Mouse (Mus musculus): ENCODE measurements around the gene 2610001J05Rik. TPM values are rescaled to one million over a fixed set of nuclear protein-coding genes. Genes with fewer than 3 reads are reported as not detected.
A peak's percentile ranks its signal among the peaks of the same experiment; 100 is the strongest.

2610001J05Rik gene
- polyA plus RNA-seq (2012; ENCODE audit: insufficient read depth, insufficient read length, missing spikeins): 152 and 158 TPM in 2 replicates

GRCm38 (mm10) chr6:13870919-13871624 lies at the start of gene 2610001J05Rik:
2610001J05Rik (minus strand) TSS chr6:13871518.
- TF ChIP-seq POLR2A (IDR thresholded peaks at IDR 0.05; ENCODE audit: borderline replicate concordance, low read depth, low read length): no peak
- TF ChIP-seq CTCF (IDR thresholded peaks at IDR 0.05; ENCODE audit: low read depth, low read length): no peak
- peak within 1 kb of the TSS; percentile 94 for H3K4me3 ChIP-seq (ENCODE audit: insufficient read depth, low read length)
- peaks cover 8% of the 10 kb centered on the region for H3K4me1 ChIP-seq (ENCODE audit: control insufficient read depth, insufficient read depth, low read length)
- H3K27ac ChIP-seq (ENCODE audit: insufficient read depth, low read depth, low read length): peak within 1 kb of the TSS; percentile 97

- Histone ChIP-seq H3K4me3 (ENCODE audit: insufficient read depth, low read length) (no peak overlapping the region), H3K27ac (ENCODE audit: insufficient read depth, low read depth, low read length) (no peak overlapping the region), H3K4me1 (ENCODE audit: control insufficient read depth, insufficient read depth, low read length) (no peaks in the 10 kb centered on the region)
- no peak for TF ChIP-seq CTCF (IDR thresholded peaks at IDR 0.05; ENCODE audit: low read depth, low read length)
- no peak for TF ChIP-seq POLR2A (IDR thresholded peaks at IDR 0.05; ENCODE audit: borderline replicate concordance, low read depth, low read length)
These were observed 38.6 kb upstream of the 2610001J05Rik start for GRCm38 (mm10) chr6:13909762-13910537.

- Histone ChIP-seq H3K4me3 (ENCODE audit: insufficient read depth, low read length) (no peak overlapping the region), H3K27ac (ENCODE audit: insufficient read depth, low read depth, low read length) (no peak overlapping the region), H3K4me1 (ENCODE audit: control insufficient read depth, insufficient read depth, low read length) (no peaks in the 10 kb centered on the region)
- TF ChIP-seq CTCF (IDR thresholded peaks at IDR 0.05; ENCODE audit: low read depth, low read length) (no peak), POLR2A (IDR thresholded peaks at IDR 0.05; ENCODE audit: borderline replicate concordance, low read depth, low read length) (no peak)
These were observed 31.8 kb upstream of the 2610001J05Rik start for GRCm38 (mm10) chr6:13902941-13903627.

GRCm38 (mm10) chr6:13884877-13885592 lies 13.7 kb upstream of the 2610001J05Rik start:
- Histone ChIP-seq H3K4me1 (ENCODE audit: control insufficient read depth, insufficient read depth, low read length) (no peaks in the 10 kb centered on the region), H3K4me3 (ENCODE audit: insufficient read depth, low read length) (no peak overlapping the region), H3K27ac (ENCODE audit: insufficient read depth, low read depth, low read length) (no peak overlapping the region)
- no peak for TF ChIP-seq CTCF (IDR thresholded peaks at IDR 0.05; ENCODE audit: low read depth, low read length)

- Histone ChIP-seq H3K4me1 (ENCODE audit: control insufficient read depth, insufficient read depth, low read length) (peaks cover 5% of the 10 kb centered on the region; the same call in 1 of the 2 replicates), H3K27ac (ENCODE audit: insufficient read depth, low read depth, low read length) (no peak overlapping the region), H3K4me3 (ENCODE audit: insufficient read depth, low read length) (no peak overlapping the region)
- TF ChIP-seq CTCF (IDR thresholded peaks at IDR 0.05; ENCODE audit: low read depth, low read length): no peak
- TF ChIP-seq POLR2A (IDR thresholded peaks at IDR 0.05; ENCODE audit: borderline replicate concordance, low read depth, low read length): no peak
These were observed 11.6 kb upstream of the 2610001J05Rik start for GRCm38 (mm10) chr6:13882919-13883318.

- TF ChIP-seq POLR2A (IDR thresholded peaks at IDR 0.05; ENCODE audit: borderline replicate concordance, low read depth, low read length): no peak
- no peak for TF ChIP-seq CTCF (IDR thresholded peaks at IDR 0.05; ENCODE audit: low read depth, low read length)
- peak overlapping the region; percentile 19; the same call in 1 of the 2 replicates for H3K27ac ChIP-seq (ENCODE audit: insufficient read depth, low read depth, low read length)
- H3K4me1 ChIP-seq (ENCODE audit: control insufficient read depth, insufficient read depth, low read length): peaks cover 8% of the 10 kb centered on the region
- H3K4me3 ChIP-seq (ENCODE audit: insufficient read depth, low read length): no peak overlapping the region
These were observed 2.6 kb upstream of the 2610001J05Rik start for GRCm38 (mm10) chr6:13873959-13874358.

GRCm38 (mm10) chr6:13872076-13872475 lies 758 bp upstream of the 2610001J05Rik start:
- H3K27ac ChIP-seq (ENCODE audit: insufficient read depth, low read depth, low read length): peak overlapping the region; percentile 97
- H3K4me1 ChIP-seq (ENCODE audit: control insufficient read depth, insufficient read depth, low read length): peaks cover 8% of the 10 kb centered on the region
- TF ChIP-seq POLR2A (IDR thresholded peaks at IDR 0.05; ENCODE audit: borderline replicate concordance, low read depth, low read length): no peak
- TF ChIP-seq CTCF (IDR thresholded peaks at IDR 0.05; ENCODE audit: low read depth, low read length): no peak
- peak overlapping the region; percentile 63 for H3K4me3 ChIP-seq (ENCODE audit: insufficient read depth, low read length)

- Histone ChIP-seq H3K4me1 (ENCODE audit: control insufficient read depth, insufficient read depth, low read length) (peaks cover 8% of the 10 kb centered on the region), H3K4me3 (ENCODE audit: insufficient read depth, low read length) (peak overlapping the region; percentile 63), H3K27ac (ENCODE audit: insufficient read depth, low read depth, low read length) (peak overlapping the region; percentile 97)
- TF ChIP-seq POLR2A (IDR thresholded peaks at IDR 0.05; ENCODE audit: borderline replicate concordance, low read depth, low read length) (no peak), CTCF (IDR thresholded peaks at IDR 0.05; ENCODE audit: low read depth, low read length) (no peak)
These were observed 274 bp upstream of the 2610001J05Rik start for GRCm38 (mm10) chr6:13871625-13871958.

- Histone ChIP-seq H3K27ac (ENCODE audit: insufficient read depth, low read depth, low read length) (peak overlapping the region; percentile 93), H3K4me3 (ENCODE audit: insufficient read depth, low read length) (peak overlapping the region; percentile 94), H3K4me1 (ENCODE audit: control insufficient read depth, insufficient read depth, low read length) (peaks cover 11% of the 10 kb centered on the region)
- TF ChIP-seq CTCF (IDR thresholded peaks at IDR 0.05; ENCODE audit: low read depth, low read length) (no peak), POLR2A (IDR thresholded peaks at IDR 0.05; ENCODE audit: borderline replicate concordance, low read depth, low read length) (no peak)
These were observed 1.0 kb downstream of the 2610001J05Rik start for GRCm38 (mm10) chr6:13870289-13870741.

All from bone marrow macrophage, adult 2 months (primary cell).